Mouse (Mus musculus) lung, embryonic 14.5 days (tissue): ENCODE results near the gene Nmi. TPM values are rescaled to one million over a fixed set of nuclear protein-coding genes. Genes with fewer than 3 reads are reported as not detected.

Experiments used
- ATAC-seq: fragments of 200-750 bp; cut with Nextera tagmentation; 2 replicates; pipeline ENCODE4 v1.8.0; 2017; ENCODE audit warnings: mild to moderate bottlenecking, moderate TSS enrichment, moderate library complexity; ENCODE audit not compliant: insufficient read depth
- DNase-seq: peaks from one replicate; pipeline ENCODE4 v3.0.0-alpha.2; 2015
- H3K27ac ChIP-seq: fragments of 300-500 bp; sonication (generic); 2 replicates; pipeline ENCODE4 v1.5.1; 2014; ENCODE audit warnings: low read depth, mild to moderate bottlenecking, moderate library complexity
- H3K27me3 ChIP-seq: fragments of 300-500 bp; sonication (generic); 2 replicates; pipeline ENCODE4 v1.6.1; 2014; ENCODE audit warnings: low read length, control low read depth; ENCODE audit not compliant: insufficient read depth
- H3K36me3 ChIP-seq: fragments of 300-500 bp; sonication (generic); 2 replicates; pipeline ENCODE4 v1.6.1; 2014; ENCODE audit warnings: control low read depth; ENCODE audit not compliant: insufficient read depth
- H3K4me1 ChIP-seq: fragments of 300-500 bp; sonication (generic); 2 replicates; pipeline ENCODE4 v1.6.1; 2014; ENCODE audit warnings: antibody characterized with exemption, control low read depth; ENCODE audit not compliant: insufficient read depth
- H3K4me2 ChIP-seq: fragments of 300-500 bp; sonication (generic); 2 replicates; pipeline ENCODE4 v1.6.1; 2014; ENCODE audit warnings: mild to moderate bottlenecking
- H3K4me3 ChIP-seq: fragments of 300-500 bp; sonication (generic); 2 replicates; pipeline ENCODE4 v1.5.1; 2014; ENCODE audit warnings: low read depth, low read length
- H3K9ac ChIP-seq: fragments of 300-500 bp; sonication (generic); 2 replicates; pipeline ENCODE4 v1.6.1; 2014
- H3K9me3 ChIP-seq: fragments of 300-500 bp; sonication (generic); 2 replicates; pipeline ENCODE4 v1.6.1; 2016; ENCODE audit warnings: low read depth, low read length, control low read depth
- CTCF ChIP-seq: IDR thresholded peaks from 2 replicates; pipeline ENCODE4 v1.5.1; 2016; ENCODE audit warnings: antibody characterized with exemption, low read depth
- WGBS: fragments of 180-500 bp; shearing (Covaris S2); extraction: QIAGEN DNeasy Blood & Tissue Kit; methylation state at CpG from one replicate; pipeline ENCODE4 v1.1.7; 2014; 5-methylcytosine and 5-hydroxymethylcytosine counted together
- polyA plus RNA-seq: library from polyadenylated mRNA; unstranded; fragments of >200 nt; fragmentation: Nextera tagmentation; extraction: Ambion mirVana; gene quantifications from 2 replicates; pipeline ENCODE4 v1.2.1, GENCODE M21; 2014

The Nmi gene
- polyA plus RNA-seq, 1 experiment from 2014 or later = 19.4 TPM

GRCm38 (mm10) chr2:51934574-51935334 is 38.5 kb downstream of the Nmi start, which contains the start of gene Rbm43:
Gene Rbm43 (minus strand): TSS chr2:51935163.
- DNase-seq (peak; percentile 83), ATAC-seq (peak; percentile 77)
- H3K36me3 ChIP-seq = peaks cover 4% of the 10 kb centered on the region; the same call in 1 of the 2 replicates
- peak within 1 kb of the TSS; percentile 75 for H3K9ac ChIP-seq
- under 1% methylated on average over 48 of the region's 48 CpGs for WGBS
- H3K27me3 ChIP-seq = no peaks in the 10 kb centered on the region
- peak; percentile 30 for TF ChIP-seq CTCF
- peak within 1 kb of the TSS; percentile 64 for H3K4me3 ChIP-seq
- peak within 1 kb of the TSS; percentile 69 for H3K27ac ChIP-seq
- H3K4me1 ChIP-seq = no peaks in the 10 kb centered on the region
- no peaks in the 10 kb centered on the region for H3K9me3 ChIP-seq
- H3K4me2 ChIP-seq = peak within 1 kb of the TSS; percentile 90

- WGBS = 23% methylated on average over 11 of the region's 12 CpGs
- Histone ChIP-seq H3K9me3 (no peaks in the 10 kb centered on the region), H3K4me1 (no peaks in the 10 kb centered on the region), H3K4me3 (peak overlapping the region; percentile 64), H3K27ac (peak overlapping the region; percentile 15; the same call in 1 of the 2 replicates), H3K27me3 (no peaks in the 10 kb centered on the region), H3K4me2 (peak overlapping the region; percentile 90), H3K9ac (no peak overlapping the region), H3K36me3 (peaks cover 4% of the 10 kb centered on the region; the same call in 1 of the 2 replicates)
- DNase-seq (peak; percentile 45), ATAC-seq (no peak)
- TF ChIP-seq CTCF = no peak
Measured at GRCm38 (mm10) chr2:51933341-51934134, 39.8 kb downstream of the Nmi start.

GRCm38 (mm10) chr2:51931241-51931640 is 42.1 kb downstream of the Nmi start:
- Histone ChIP-seq H3K9me3 (no peaks in the 10 kb centered on the region), H3K36me3 (peaks cover 4% of the 10 kb centered on the region; the same call in 1 of the 2 replicates), H3K4me2 (no peak overlapping the region), H3K4me1 (no peaks in the 10 kb centered on the region), H3K27ac (no peak overlapping the region), H3K4me3 (no peak overlapping the region), H3K9ac (no peak overlapping the region), H3K27me3 (no peaks in the 10 kb centered on the region)
- 78% methylated on average over 7 of the region's 7 CpGs for WGBS
- DNase-seq (no peak), ATAC-seq (no peak)
- no peak for TF ChIP-seq CTCF

- TF ChIP-seq CTCF = peak; percentile 83
- H3K4me2 ChIP-seq = no peak overlapping the region
- peak; percentile 94 for DNase-seq
- 9% methylated on average over 5 of the region's 5 CpGs for WGBS
- H3K36me3 ChIP-seq = no peaks in the 10 kb centered on the region
- no peak overlapping the region for H3K27ac ChIP-seq
- H3K4me3 ChIP-seq = no peak overlapping the region
- H3K4me1 ChIP-seq = no peaks in the 10 kb centered on the region
- H3K27me3 ChIP-seq = no peaks in the 10 kb centered on the region
- no peaks in the 10 kb centered on the region for H3K9me3 ChIP-seq
- H3K9ac ChIP-seq = no peak overlapping the region
- ATAC-seq = peak; percentile 57
Measured at GRCm38 (mm10) chr2:51914944-51915680, 58.2 kb downstream of the Nmi start.

- no peak overlapping the region for H3K4me3 ChIP-seq
- no peaks in the 10 kb centered on the region for H3K27me3 ChIP-seq
- TF ChIP-seq CTCF = peak; percentile 43
- 49% methylated on average over 7 of the region's 7 CpGs for WGBS
- no peaks in the 10 kb centered on the region for H3K9me3 ChIP-seq
- ATAC-seq (no peak), DNase-seq (peak; percentile 8)
- no peaks in the 10 kb centered on the region for H3K36me3 ChIP-seq
- H3K4me1 ChIP-seq = no peaks in the 10 kb centered on the region
- H3K4me2 ChIP-seq = no peak overlapping the region
- H3K27ac ChIP-seq = no peak overlapping the region
- no peak overlapping the region for H3K9ac ChIP-seq
Measured at GRCm38 (mm10) chr2:51914532-51914931, 58.8 kb downstream of the Nmi start.

- DNase-seq (peak; percentile 72), ATAC-seq (peak; percentile 64; the same call in 1 of the 2 replicates)
- H3K4me3 ChIP-seq = no peak overlapping the region
- no peaks in the 10 kb centered on the region for H3K4me1 ChIP-seq
- no peaks in the 10 kb centered on the region for H3K27me3 ChIP-seq
- H3K4me2 ChIP-seq = peak overlapping the region; percentile 23; the same call in 1 of the 2 replicates
- 22% methylated on average over 6 of the region's 6 CpGs for WGBS
- no peak overlapping the region for H3K9ac ChIP-seq
- H3K27ac ChIP-seq = 0 out of 2 replicates have a peak overlapping the region, but pooled peaks have one; percentile 25
- H3K9me3 ChIP-seq = no peaks in the 10 kb centered on the region
- no peak for TF ChIP-seq CTCF
- no peaks in the 10 kb centered on the region for H3K36me3 ChIP-seq
Measured at GRCm38 (mm10) chr2:51912740-51913139, 60.6 kb downstream of the Nmi start.
